Comparison of ENCODE assay signal across 8 mouse cellular contexts in genomic region chr7:130632379-130632732, GRCm38 (mm10).
"Had no signal": no experiment of that assay in that cellular context is flagged by ENCODE, and none has a peak within 500 bp of the region (broad histone marks: within the 10 kb centered on the region; RNA-seq: fewer than 3 reads in every experiment).

No protein-coding gene starts in this region.

- H3K4me2 ChIP-seq: limb, embryonic 13.5 days; midbrain, embryonic 13.5 days had no signal

- H3K27me3 ChIP-seq: limb, embryonic 13.5 days; midbrain, embryonic 13.5 days had no signal

- H3K4me3 ChIP-seq: limb, embryonic 13.5 days; midbrain, embryonic 13.5 days had no signal

- H3K27ac ChIP-seq: limb, embryonic 13.5 days; liver, embryonic 14.5 days; midbrain, embryonic 13.5 days; stomach, postnatal 0 days had no signal

- H3K9ac ChIP-seq: limb, embryonic 13.5 days; liver, embryonic 14.5 days; midbrain, embryonic 13.5 days had no signal

- H3K9me3 ChIP-seq: limb, embryonic 13.5 days; midbrain, embryonic 13.5 days had no signal

- H3K36me3 ChIP-seq: limb, embryonic 13.5 days; midbrain, embryonic 13.5 days had no signal

- ATAC-seq: midbrain, embryonic 13.5 days had no signal

- DNase-seq: left cerebral cortex, postnatal 4 days; lung, adult 18-20 months; lung, postnatal 36 days; right cerebral cortex, postnatal 25 days had no signal
